Mouse (Mus musculus): ENCODE data around the gene Tmem95. TPM values are rescaled to one million over a fixed set of nuclear protein-coding genes. Genes with fewer than 3 reads are reported as not detected.

Tmem95 gene
- polyA plus RNA-seq, 1 experiment from 2014 or later: not detected

DNA sequence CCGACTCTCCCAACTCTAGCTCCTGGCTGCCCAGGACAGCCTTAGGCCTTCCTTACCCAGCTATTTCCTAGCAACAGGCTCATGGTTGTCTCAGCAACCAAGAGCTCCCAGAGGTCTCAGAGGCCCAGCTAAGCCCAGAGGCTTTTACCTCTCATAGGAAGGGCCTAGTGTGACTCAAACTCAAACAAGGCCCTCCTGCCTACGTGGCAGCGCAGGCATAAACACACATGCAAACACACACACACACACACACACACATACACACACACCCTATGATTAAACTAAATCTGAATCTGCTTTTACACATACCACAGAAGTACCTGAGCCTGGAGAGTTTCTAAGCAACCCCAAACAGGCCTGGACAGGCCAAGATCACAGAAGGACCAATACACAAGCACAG lies 581 bp upstream of the Tmem95 start:
- ATAC-seq (ENCODE audit: low FRiP score) (no peak), DNase-seq (ENCODE audit: low spot score, missing footprints) (no peak)
- H3K4me2 ChIP-seq: 0 out of 2 replicates have a peak overlapping the region, but pooled peaks have one; percentile 6
- no peak overlapping the region for H3K9ac ChIP-seq (ENCODE audit: low read length)
- peaks cover 19% of the 10 kb centered on the region for H3K4me1 ChIP-seq (ENCODE audit: control insufficient read depth, insufficient read depth, low read length)
- no peak overlapping the region for H3K4me3 ChIP-seq (ENCODE audit: low read depth, low read length)
- H3K9me3 ChIP-seq (ENCODE audit: control insufficient read depth, low read length): no peaks in the 10 kb centered on the region
- no peaks in the 10 kb centered on the region for H3K36me3 ChIP-seq (ENCODE audit: control insufficient read depth, insufficient read depth, low read length)
- H3K27ac ChIP-seq (ENCODE audit: low read depth, low read length): no peak overlapping the region
- H3K27me3 ChIP-seq (ENCODE audit: control insufficient read depth, insufficient read depth, low read length): peaks cover 3% of the 10 kb centered on the region; the same call in 1 of the 2 replicates
- 60% methylated on average over 3 of the region's 3 CpGs for WGBS

DNA sequence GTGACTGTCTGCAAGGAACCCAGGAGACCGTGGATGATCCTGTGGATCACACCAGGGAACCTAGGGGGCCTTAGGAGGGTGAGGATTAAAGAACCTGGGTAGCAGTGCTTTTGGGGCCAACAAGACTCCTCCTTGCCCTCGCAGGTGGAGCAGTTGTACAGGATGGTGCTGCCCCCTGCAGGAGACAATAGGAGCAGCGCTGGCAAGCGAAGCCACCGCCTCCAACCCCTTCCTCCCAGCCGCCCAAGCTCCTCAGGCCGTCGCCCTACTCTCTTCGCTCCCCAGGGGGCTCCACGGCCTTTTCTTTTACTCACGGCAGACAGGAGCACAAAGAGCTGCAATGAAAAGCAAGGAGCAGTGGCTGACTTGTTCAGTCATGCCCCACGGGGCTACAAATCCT lies 951 bp downstream of the Tmem95 start:
- ATAC-seq (ENCODE audit: low FRiP score): peak; percentile 38; the same call in 1 of the 2 replicates
- Histone ChIP-seq H3K27ac (ENCODE audit: low read depth, low read length) (no peak overlapping the region; the same call in 1 of the 2 replicates), H3K4me1 (ENCODE audit: control insufficient read depth, insufficient read depth, low read length) (peaks cover 19% of the 10 kb centered on the region), H3K27me3 (ENCODE audit: control insufficient read depth, insufficient read depth, low read length) (peaks cover 2% of the 10 kb centered on the region; the same call in 1 of the 2 replicates), H3K4me3 (ENCODE audit: low read depth, low read length) (no peak overlapping the region), H3K9ac (ENCODE audit: low read length) (no peak overlapping the region), H3K36me3 (ENCODE audit: control insufficient read depth, insufficient read depth, low read length) (no peaks in the 10 kb centered on the region), H3K4me2 (peak overlapping the region; percentile 12), H3K9me3 (ENCODE audit: control insufficient read depth, low read length) (no peaks in the 10 kb centered on the region)
- DNase-seq (ENCODE audit: low spot score, missing footprints): peak; percentile 96
- WGBS: 2% methylated on average over 12 of the region's 12 CpGs

DNA sequence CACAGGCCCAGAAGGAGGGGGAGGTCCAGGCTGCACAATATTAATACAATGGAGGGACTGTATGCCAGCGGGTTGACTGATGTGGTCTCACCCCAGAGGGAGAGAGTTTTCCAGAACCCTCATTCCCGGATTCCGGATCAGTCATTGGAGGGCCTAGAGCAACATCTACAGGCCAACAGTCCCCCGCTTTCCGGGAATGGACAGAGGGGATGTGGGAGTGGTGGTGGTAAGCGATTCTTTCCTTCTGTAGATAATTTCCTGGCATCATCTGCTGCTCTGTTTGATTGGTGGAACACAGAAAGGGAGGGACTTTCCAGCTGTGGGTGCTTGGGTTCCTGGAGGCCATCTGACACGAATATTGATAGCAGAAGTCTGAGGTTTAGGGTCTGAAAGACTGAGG lies 1.6 kb downstream of the Tmem95 start:
- no peak for ATAC-seq (ENCODE audit: low FRiP score)
- no peak overlapping the region; the same call in 1 of the 2 replicates for H3K9ac ChIP-seq (ENCODE audit: low read length)
- no peak overlapping the region for H3K4me3 ChIP-seq (ENCODE audit: low read depth, low read length)
- DNase-seq (ENCODE audit: low spot score, missing footprints): no peak
- no peaks in the 10 kb centered on the region for H3K9me3 ChIP-seq (ENCODE audit: control insufficient read depth, low read length)
- WGBS: 68% methylated on average over 7 of the region's 7 CpGs
- H3K27ac ChIP-seq (ENCODE audit: low read depth, low read length): no peak overlapping the region
- no peaks in the 10 kb centered on the region for H3K36me3 ChIP-seq (ENCODE audit: control insufficient read depth, insufficient read depth, low read length)
- no peaks in the 10 kb centered on the region; the same call in 1 of the 2 replicates for H3K27me3 ChIP-seq (ENCODE audit: control insufficient read depth, insufficient read depth, low read length)
- H3K4me2 ChIP-seq: no peak overlapping the region
- H3K4me1 ChIP-seq (ENCODE audit: control insufficient read depth, insufficient read depth, low read length): peaks cover 16% of the 10 kb centered on the region

DNA sequence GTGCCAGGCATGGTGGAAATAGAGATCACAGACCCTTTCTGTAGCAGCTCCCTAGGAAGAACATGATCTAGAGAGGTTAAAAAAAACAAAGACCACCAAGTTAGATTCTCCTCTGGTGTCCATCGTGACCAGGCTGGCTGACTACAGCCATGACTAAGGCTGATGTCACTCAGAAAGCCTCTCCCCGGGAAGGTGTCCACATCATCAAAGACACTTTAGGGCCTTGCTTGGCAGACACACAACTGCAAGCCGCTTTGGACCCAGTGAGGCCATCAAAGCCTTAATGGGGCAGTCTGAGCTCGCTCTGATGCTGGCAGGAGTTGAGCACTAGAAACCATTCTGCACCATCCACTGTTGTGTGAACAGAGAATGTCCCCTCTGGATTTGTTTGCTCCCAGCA lies 5.4 kb downstream of the Tmem95 start:
- Histone ChIP-seq H3K27ac (ENCODE audit: low read depth, low read length) (no peak overlapping the region), H3K4me1 (ENCODE audit: control insufficient read depth, insufficient read depth, low read length) (peaks cover 6% of the 10 kb centered on the region; the same call in 1 of the 2 replicates), H3K36me3 (ENCODE audit: control insufficient read depth, insufficient read depth, low read length) (no peaks in the 10 kb centered on the region), H3K9me3 (ENCODE audit: control insufficient read depth, low read length) (no peaks in the 10 kb centered on the region), H3K4me3 (ENCODE audit: low read depth, low read length) (no peak overlapping the region), H3K27me3 (ENCODE audit: control insufficient read depth, insufficient read depth, low read length) (no peaks in the 10 kb centered on the region), H3K4me2 (no peak overlapping the region), H3K9ac (ENCODE audit: low read length) (no peak overlapping the region)
- WGBS: 79% methylated on average over 4 of the region's 4 CpGs
- DNase-seq (ENCODE audit: low spot score, missing footprints) (no peak), ATAC-seq (ENCODE audit: low FRiP score) (no peak)

DNA sequence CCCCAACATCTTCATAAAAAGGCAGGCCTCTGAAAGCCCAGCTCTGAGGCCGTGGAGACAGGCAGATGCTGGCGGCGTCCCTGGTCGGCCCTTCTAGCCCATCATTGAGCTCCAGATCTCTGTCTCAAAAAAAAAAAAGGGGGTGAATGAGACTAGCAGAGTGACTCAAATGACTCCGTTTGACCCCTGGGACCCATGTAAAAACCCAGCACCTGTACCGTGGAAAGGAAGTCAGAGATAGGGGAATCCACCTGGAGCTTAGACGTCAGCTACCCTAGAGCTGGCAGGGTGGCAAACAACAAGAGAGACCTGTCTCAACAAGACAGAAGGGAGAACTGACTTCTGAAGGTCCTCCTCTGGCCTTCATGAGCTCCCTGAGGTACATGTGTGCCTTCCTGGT lies 6.0 kb downstream of the Tmem95 start:
- ATAC-seq (ENCODE audit: low FRiP score): no peak
- no peak overlapping the region for H3K27ac ChIP-seq (ENCODE audit: low read depth, low read length)
- no peak for DNase-seq (ENCODE audit: low spot score, missing footprints)
- H3K27me3 ChIP-seq (ENCODE audit: control insufficient read depth, insufficient read depth, low read length): no peaks in the 10 kb centered on the region
- H3K4me3 ChIP-seq (ENCODE audit: low read depth, low read length): no peak overlapping the region
- H3K9me3 ChIP-seq (ENCODE audit: control insufficient read depth, low read length): no peaks in the 10 kb centered on the region
- WGBS: 95% methylated on average over 7 of the region's 7 CpGs
- peaks cover under 1% of the 10 kb centered on the region; the same call in 1 of the 2 replicates for H3K4me1 ChIP-seq (ENCODE audit: control insufficient read depth, insufficient read depth, low read length)
- no peak overlapping the region for H3K4me2 ChIP-seq
- H3K9ac ChIP-seq (ENCODE audit: low read length): no peak overlapping the region
- H3K36me3 ChIP-seq (ENCODE audit: control insufficient read depth, insufficient read depth, low read length): no peaks in the 10 kb centered on the region

DNA sequence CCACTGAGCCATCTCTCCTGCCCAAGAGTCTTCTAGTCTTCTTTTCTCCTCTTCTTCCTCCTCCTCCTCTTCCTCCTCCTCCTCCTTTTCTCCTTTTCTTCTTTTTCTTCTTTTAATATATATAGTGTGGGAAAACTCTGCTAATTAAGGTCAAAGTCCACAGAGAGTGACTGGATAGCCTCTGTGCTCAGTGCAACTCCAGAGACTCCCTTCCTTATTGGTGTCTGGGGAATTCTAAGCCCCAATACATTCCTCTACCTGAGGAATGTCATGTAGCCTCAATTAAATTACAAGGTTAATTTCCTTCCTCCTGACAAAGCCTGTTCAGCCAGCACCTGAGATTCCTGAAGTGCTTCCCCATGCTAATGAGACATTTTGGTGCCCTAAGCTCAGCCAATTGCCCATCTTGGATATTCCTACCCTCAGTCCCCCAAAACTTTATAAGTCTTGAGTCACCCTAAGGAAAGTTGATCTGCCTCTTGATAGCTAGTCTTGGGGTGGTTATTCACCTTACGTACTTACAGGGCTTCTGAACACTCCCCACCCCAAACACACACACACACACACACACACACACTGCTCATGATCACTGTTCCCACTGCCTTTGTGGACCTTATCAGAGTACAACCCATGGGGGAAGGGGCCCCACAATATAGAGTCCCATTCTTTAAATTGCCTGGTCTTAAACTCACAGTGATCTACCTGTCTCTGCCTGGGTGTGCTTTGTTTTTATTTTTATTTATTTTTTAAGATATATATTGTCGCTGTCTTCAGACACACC lies 7.3 kb downstream of the Tmem95 start:
- no peaks in the 10 kb centered on the region for H3K4me1 ChIP-seq (ENCODE audit: control insufficient read depth, insufficient read depth, low read length)
- no peak overlapping the region for H3K27ac ChIP-seq (ENCODE audit: low read depth, low read length)
- no peak for ATAC-seq (ENCODE audit: low FRiP score)

DNA sequence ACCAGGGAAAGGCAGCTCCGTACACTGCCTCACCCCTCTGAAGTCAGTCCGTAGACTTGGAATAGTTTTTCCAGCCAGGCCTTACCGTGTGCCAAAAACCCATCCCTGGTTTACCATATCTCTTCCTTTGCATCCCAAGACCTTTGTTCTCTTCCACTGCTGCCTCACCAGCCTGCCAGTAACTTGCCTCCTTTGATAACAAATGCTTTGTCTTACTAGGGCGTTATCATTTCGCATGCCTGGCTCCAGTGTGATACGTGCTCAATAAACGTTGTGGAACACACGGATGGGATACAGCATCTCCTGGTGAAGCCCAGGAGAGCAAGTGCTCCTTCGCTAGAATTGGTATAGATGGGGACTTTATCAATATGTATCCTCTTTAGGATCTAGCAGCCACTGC lies 10.5 kb downstream of the Tmem95 start:
- Histone ChIP-seq H3K4me3 (ENCODE audit: low read depth, low read length) (no peak overlapping the region), H3K27ac (ENCODE audit: low read depth, low read length) (no peak overlapping the region), H3K27me3 (ENCODE audit: control insufficient read depth, insufficient read depth, low read length) (no peaks in the 10 kb centered on the region), H3K36me3 (ENCODE audit: control insufficient read depth, insufficient read depth, low read length) (no peaks in the 10 kb centered on the region), H3K9me3 (ENCODE audit: control insufficient read depth, low read length) (no peaks in the 10 kb centered on the region), H3K4me1 (ENCODE audit: control insufficient read depth, insufficient read depth, low read length) (no peaks in the 10 kb centered on the region), H3K9ac (ENCODE audit: low read length) (no peak overlapping the region), H3K4me2 (no peak overlapping the region)
- WGBS: 70% methylated on average over 9 of the region's 9 CpGs
- no peak for ATAC-seq (ENCODE audit: low FRiP score)
- no peak for DNase-seq (ENCODE audit: low spot score, missing footprints)

More for the DNA sequence above, 7.3 kb downstream of the Tmem95 start:
- Histone ChIP-seq H3K27me3 (ENCODE audit: control insufficient read depth, insufficient read depth, low read length) (no peaks in the 10 kb centered on the region), H3K9me3 (ENCODE audit: control insufficient read depth, low read length) (no peaks in the 10 kb centered on the region), H3K36me3 (ENCODE audit: control insufficient read depth, insufficient read depth, low read length) (no peaks in the 10 kb centered on the region), H3K4me2 (no peak overlapping the region), H3K9ac (ENCODE audit: low read length) (no peak overlapping the region), H3K4me3 (ENCODE audit: low read depth, low read length) (no peak overlapping the region)
- no peak for DNase-seq (ENCODE audit: low spot score, missing footprints)
- WGBS: 82% methylated on average over 2 of the region's 2 CpGs

DNA sequence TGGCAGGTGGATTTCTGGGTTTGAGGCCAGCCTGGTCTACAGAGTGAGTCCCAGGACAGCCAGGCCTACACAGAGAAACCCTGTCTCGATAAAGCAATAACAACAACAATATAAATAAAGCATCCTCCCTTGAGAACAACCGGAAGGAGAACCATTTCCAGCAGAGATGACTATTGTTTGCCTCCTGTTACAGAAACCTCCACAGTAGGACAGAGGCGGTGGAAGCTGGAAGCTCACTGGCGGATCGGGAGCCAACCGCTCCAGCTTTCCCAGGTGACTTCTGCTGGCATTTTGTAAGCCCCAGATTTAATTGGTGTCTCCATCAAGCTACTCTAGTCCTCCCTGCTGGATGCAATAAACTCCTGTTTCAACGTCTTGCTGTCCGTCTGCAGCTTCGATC lies 12.3 kb downstream of the Tmem95 start:
- H3K4me1 ChIP-seq (ENCODE audit: control insufficient read depth, insufficient read depth, low read length): no peaks in the 10 kb centered on the region
- H3K36me3 ChIP-seq (ENCODE audit: control insufficient read depth, insufficient read depth, low read length): no peaks in the 10 kb centered on the region
- WGBS: 85% methylated on average over 9 of the region's 9 CpGs
- no peak overlapping the region for H3K27ac ChIP-seq (ENCODE audit: low read depth, low read length)
- H3K4me2 ChIP-seq: no peak overlapping the region
- H3K4me3 ChIP-seq (ENCODE audit: low read depth, low read length): no peak overlapping the region
- H3K9me3 ChIP-seq (ENCODE audit: control insufficient read depth, low read length): no peaks in the 10 kb centered on the region
- H3K9ac ChIP-seq (ENCODE audit: low read length): no peak overlapping the region
- ATAC-seq (ENCODE audit: low FRiP score) (no peak), DNase-seq (ENCODE audit: low spot score, missing footprints) (no peak)
- no peaks in the 10 kb centered on the region for H3K27me3 ChIP-seq (ENCODE audit: control insufficient read depth, insufficient read depth, low read length)

DNA sequence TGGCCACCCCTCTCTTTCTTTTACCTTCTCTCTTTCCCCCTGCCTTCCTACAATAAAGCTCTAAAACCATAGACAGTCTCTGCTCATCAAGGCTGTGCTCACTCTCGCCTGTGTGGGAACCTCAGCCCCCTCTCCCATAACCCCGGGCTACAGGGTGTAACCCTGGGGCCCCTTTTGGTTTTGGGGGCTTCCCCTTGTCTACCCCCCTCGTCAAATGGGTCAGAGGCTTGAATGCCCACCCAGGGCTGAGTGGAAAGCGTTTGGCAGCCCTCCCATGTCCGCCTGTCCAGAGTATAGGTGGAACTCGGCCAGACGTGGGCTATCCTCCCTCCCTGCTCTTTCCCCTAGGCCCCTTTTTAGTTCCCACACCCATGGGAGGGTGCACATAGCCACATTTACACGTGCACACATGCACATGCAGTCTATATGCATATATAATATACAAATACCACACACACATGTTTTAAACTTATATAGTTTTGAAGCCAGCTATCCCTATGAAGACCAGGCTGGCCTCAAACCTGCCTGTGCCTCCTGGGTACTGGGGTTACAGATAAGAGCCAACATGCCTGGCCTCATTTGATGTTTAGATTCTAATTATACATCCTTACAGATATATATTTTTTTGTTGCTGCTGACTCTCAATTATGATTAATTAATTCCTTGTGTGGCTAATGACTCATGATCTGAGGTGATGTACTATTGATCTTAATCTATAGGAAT lies 13.5 kb downstream of the Tmem95 start:
- no peak overlapping the region for H3K9ac ChIP-seq (ENCODE audit: low read length)
- H3K4me1 ChIP-seq (ENCODE audit: control insufficient read depth, insufficient read depth, low read length): no peaks in the 10 kb centered on the region
- H3K36me3 ChIP-seq (ENCODE audit: control insufficient read depth, insufficient read depth, low read length): no peaks in the 10 kb centered on the region
- 63% methylated on average over 8 of the region's 8 CpGs for WGBS
- no peak for DNase-seq (ENCODE audit: low spot score, missing footprints)
- no peaks in the 10 kb centered on the region for H3K27me3 ChIP-seq (ENCODE audit: control insufficient read depth, insufficient read depth, low read length)
- no peak overlapping the region for H3K4me2 ChIP-seq
- no peak overlapping the region for H3K4me3 ChIP-seq (ENCODE audit: low read depth, low read length)
- no peak for ATAC-seq (ENCODE audit: low FRiP score)
- no peaks in the 10 kb centered on the region for H3K9me3 ChIP-seq (ENCODE audit: control insufficient read depth, low read length)
- H3K27ac ChIP-seq (ENCODE audit: low read depth, low read length): no peak overlapping the region

Measured in midbrain, embryonic 11.5 days (tissue).